Mouse (Mus musculus) left cerebral cortex, adult 2 months (tissue): ENCODE measurements around the gene Actl6a. TPM values are rescaled to one million over a fixed set of nuclear protein-coding genes. Genes with fewer than 3 reads are reported as not detected.
A peak's percentile ranks its signal among the peaks of the same experiment; 100 is the strongest.
"Not testable (repeated sequence)": the region's sequence is repeated elsewhere in the genome, so short reads cannot be mapped to it uniquely, and the experiment has no call there.

ENCODE experiments used
- DNase-seq, 2 experiments: peaks; one replicate each; pipeline ENCODE4 v3.0.0; 2021 to 2022; ENCODE audit warnings: low spot score in 2 of 2, mixed read lengths in 1 of 2; ENCODE audit errors: extremely low spot score in 1 of 2
- H3K27ac ChIP-seq: fragments of 200-600 bp; 2 replicates; pipeline ENCODE4 v1.8.1; 2022
- H3K4me3 ChIP-seq: fragments of 200-600 bp; 2 replicates; pipeline ENCODE4 v1.8.1; 2022
- CTCF ChIP-seq: fragments of 200-600 bp; IDR thresholded peaks from 2 replicates; pipeline ENCODE4 v1.8.1; 2022; ENCODE audit warnings: antibody characterized with exemption, mild to moderate bottlenecking, moderate library complexity
- intact Hi-C: fragments of 180-260 bp; cut with DNase I; formaldehyde crosslinking; loops from one replicate; pipeline ENCODE4 v1.15.1; 2025
- total RNA-seq, 2 experiments: library from RNA; stranded (reverse); gene quantifications; 2 replicates each; pipeline ENCODE4 v1.2.3; 2021

Actl6a gene
- total RNA-seq, 2 experiments from 2014 or later, result 16.7 to 17.7 TPM

DNA sequence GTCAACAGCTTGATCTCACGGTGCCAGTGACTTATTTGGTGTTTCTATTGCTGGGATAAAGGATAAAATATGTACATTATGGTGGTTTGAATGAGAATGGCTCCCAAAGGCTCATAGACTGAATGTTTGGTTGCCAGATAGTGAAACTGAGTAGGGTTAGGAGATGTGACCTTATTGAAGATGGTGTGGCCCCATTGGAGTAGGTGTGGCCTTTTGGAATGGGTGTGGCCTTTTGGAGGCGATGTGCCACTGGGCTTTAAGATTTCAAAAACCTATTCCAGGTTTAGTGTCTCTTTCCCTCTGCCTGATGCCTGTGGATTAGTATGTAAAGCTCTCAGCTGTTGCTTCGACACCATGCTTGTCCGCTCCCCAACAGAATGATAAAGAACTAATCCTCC, 10.5 kb upstream of the Actl6a start:
- TF ChIP-seq CTCF, result no peak
- no peak overlapping the region for H3K27ac ChIP-seq
- intact Hi-C loops, result loop anchor here (10.0 kb wide), 1 partner anchor 361 kb away; no protein-coding TSS in a partner anchor
- H3K4me3 ChIP-seq, result no peak overlapping the region
- DNase-seq, result no peak

DNA sequence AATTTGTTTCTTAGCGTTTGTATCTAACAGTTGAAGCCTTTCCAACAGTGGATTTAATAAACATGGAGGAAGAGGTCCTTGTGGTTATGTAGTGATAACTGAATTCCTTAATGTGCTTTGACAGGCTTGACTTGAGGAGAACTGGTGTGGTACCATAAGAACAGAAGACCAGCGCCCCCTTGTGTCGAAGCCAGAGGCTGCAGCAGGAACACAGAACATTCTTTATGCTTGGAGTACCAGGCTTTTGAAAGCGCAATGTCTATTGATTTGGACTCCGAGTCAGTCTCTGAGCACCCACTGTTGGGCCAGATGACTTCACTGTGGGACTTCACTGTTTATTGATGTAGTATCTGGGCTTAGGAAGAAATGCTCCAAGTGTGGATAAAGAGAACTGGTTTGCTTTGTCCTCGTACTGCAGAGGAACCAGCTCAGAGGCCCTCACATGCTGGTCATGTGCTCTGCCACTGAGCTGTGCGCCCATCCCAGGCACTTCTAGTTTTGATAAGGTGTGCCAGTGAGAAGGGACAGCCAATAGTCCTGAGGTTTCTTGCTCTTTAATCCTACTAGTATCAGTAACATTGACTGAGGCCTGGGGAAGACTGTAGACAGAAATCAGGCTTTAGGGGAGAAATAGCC, 7.8 kb upstream of the Actl6a start:
- TF ChIP-seq CTCF, result no peak; the same call in none of the 2 replicates
- peak; percentile 90 to 95 for DNase-seq
- Histone ChIP-seq H3K4me3 (no peak overlapping the region), H3K27ac (no peak overlapping the region)
- intact Hi-C loops, result loop anchor here (1.0 to 10.0 kb wide), 2 partner anchors 88 to 364 kb away; no protein-coding TSS in a partner anchor

DNA sequence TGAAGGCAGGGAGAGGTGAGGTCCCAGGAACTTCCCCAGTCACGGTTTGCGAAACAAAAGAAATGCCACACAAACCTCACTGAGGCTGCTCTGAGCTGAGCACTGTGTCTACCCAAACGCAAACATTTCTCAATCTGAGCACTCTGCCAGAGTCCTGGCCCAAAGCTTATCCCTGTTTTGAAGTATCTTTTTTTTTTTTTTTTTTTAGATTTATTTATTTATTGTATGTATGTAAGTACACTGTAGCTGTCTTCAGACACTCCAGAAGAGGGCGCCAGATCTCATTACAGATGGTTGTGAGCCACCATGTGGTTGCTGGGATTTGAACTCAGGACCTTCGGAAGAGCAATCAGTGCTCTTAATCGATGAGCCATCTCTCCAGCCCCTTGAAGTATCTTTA, 2.1 kb upstream of the Actl6a start:
- H3K4me3 ChIP-seq, intact Hi-C loops, H3K27ac ChIP-seq, DNase-seq: not testable (repeated sequence)

DNA sequence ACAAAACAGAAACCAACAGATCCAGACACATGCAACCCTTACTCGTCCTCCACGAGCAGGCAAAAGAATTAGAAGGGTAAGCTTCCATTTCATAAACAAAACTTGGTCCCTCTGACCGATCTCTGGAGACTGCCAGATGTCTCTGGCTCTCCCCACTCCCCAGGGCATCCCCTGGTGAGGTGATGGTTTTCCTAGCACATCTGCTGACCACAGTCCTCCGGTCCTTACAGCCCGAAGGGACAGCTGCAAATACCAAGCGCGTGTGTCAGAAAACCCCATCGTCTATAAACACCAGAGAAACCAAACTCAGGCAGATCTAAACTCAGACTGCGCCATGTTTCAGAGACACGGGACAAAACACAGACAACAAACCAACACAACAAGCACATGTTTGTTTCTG, 1.5 kb upstream of the Actl6a start:
- intact Hi-C loops, H3K4me3 ChIP-seq, H3K27ac ChIP-seq, DNase-seq: not testable (repeated sequence)

DNA sequence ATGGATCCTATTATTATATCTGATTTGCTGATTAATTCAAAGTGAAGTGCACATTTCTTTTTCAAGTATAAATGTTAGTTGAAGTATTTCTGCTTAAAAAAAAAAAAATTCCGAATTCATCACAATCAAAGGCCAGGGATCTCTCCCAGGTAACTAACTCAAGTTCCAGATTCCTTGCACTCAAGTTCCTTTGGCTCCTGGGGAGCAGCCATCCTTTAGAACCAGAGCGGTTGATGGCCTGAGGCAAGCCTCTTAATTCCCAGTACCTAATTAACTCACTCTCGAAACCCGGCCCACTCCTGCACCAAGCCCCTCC, 1.9 kb downstream of the Actl6a start:
- intact Hi-C loops, result loop anchor here (2.0 kb wide), 1 partner anchor 29 kb away; the partner anchor contains the start of genes Mrpl47 and Ndufb5
- no peak for TF ChIP-seq CTCF
- Histone ChIP-seq H3K27ac (no peak overlapping the region), H3K4me3 (peak overlapping the region; percentile 77)
- no peak for DNase-seq

DNA sequence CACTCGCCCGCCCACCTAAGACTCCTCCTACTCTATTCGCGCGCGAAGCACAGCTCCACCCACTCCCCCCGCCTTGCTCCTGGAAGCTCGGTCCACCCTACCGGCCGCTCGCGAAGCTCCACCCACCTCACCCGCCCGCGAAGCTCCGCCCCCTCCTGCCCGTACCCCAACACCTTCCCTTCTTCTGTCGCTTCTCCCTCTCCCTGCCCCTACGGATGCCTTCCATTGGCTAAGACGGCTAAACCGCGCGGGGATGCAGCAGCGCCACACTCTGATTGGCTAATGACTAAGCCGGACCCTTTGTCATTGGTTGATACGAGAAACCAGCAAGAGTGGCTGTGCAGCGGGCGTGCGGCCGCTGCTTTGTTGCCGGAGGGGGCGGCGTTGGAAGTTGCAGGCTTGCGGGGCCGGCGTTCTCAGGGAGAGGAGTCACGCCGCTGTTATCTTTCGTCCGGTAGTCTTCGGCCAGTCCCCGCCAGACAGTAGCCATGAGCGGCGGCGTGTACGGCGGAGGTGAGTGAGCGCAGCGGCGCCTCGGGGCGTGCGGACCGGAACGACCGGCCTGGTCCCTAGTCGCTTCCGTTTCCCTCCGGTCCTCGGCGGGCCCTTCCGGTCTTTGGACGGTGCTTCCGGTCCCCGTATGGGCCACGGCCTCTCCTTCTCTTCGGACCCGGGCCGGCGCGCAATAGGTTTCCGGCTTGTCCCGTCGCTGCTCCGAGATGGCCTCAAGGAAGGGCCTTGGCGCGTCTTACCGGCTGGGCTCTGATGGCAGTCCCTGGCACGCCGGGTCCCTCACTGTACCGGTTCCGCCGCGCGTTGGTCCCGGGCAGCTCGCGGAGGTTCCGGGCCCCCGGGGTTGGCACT, 2.5 kb downstream of the Actl6a start:
- peak overlapping the region; percentile 77 for H3K4me3 ChIP-seq
- peak; percentile 23 for TF ChIP-seq CTCF
- H3K27ac ChIP-seq, result peak overlapping the region; percentile 73
- intact Hi-C loops, result loop anchor here (2.0 kb wide), 1 partner anchor 28 kb away; the partner anchor contains the start of genes Mrpl47 and Ndufb5
- peak; percentile 94 to 97 for DNase-seq

DNA sequence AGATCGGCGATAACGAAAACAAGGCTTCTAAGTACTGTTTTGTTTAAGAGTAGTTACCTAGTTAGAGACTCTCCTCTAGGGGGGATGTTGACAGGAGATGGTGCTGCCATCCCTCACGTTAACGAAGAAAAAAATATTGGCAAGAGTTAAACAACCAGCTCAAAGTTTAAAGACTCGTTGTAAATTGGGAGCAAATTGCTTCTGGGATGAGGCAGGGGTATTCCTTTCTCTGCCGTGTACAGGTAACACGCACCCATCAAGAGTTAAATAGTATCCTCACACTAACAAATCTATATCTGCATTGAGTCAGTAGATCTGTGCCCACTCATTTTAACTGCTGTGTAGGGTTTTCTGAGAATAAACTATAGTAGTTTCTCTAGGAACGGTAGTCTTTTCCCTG, 3.3 kb downstream of the Actl6a start:
- no peak for DNase-seq
- intact Hi-C loops, result loop anchor here (2.0 kb wide), 1 partner anchor 27 kb away; the partner anchor contains the start of genes Mrpl47 and Ndufb5
- Histone ChIP-seq H3K27ac (peak overlapping the region; percentile 73), H3K4me3 (peak overlapping the region; percentile 77)
- no peak for TF ChIP-seq CTCF

DNA sequence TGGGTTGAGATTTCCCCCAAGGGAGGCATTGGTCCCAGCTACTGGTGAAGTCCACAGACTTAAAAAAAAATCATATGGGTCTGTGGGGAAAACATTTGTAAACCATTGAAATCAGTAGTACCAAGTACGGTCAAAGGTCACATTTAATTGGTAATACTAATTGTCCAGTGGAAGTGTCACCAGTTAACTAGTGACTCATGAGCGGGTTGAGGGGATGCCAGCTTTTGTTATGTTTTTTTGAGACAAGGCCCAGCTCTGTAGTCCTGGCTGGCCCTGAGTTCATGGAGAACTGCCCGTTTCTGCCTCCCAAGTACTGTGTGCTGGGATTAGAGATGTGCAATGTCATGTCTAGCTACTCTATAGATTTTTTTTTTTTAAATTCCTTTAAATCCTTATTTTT, 7.6 kb downstream of the Actl6a start:
- no peak for TF ChIP-seq CTCF
- DNase-seq, result no peak
- Histone ChIP-seq H3K4me3 (no peak overlapping the region), H3K27ac (no peak overlapping the region)
- intact Hi-C loops, result loop anchor here (2.0 to 10.0 kb wide), 2 partner anchors 15 to 259 kb away; no protein-coding TSS in a partner anchor

DNA sequence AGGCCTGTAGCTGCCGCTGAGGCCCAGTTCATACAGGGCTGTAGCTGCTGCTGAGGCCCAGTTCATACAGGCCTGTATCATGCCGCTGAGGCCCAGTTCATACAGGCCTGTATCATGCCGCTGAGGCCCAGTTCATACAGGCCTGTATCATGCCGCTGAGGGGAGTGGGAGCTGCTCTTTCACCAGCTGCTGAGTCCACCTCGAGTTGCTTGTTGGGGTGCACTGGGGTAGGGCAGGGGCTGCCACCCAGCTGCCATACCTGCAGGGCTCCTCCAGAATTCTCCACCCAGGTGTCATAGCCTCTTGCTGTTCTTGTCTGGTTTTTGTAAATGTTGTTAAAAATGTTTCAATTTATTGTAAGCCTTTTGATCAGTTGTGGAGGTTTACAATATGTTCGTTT, 11.3 kb downstream of the Actl6a start:
- intact Hi-C loops, result loop anchor here (10.0 kb wide), 1 partner anchor 263 kb away; no protein-coding TSS in a partner anchor
- H3K4me3 ChIP-seq, H3K27ac ChIP-seq, DNase-seq: not testable (repeated sequence)

DNA sequence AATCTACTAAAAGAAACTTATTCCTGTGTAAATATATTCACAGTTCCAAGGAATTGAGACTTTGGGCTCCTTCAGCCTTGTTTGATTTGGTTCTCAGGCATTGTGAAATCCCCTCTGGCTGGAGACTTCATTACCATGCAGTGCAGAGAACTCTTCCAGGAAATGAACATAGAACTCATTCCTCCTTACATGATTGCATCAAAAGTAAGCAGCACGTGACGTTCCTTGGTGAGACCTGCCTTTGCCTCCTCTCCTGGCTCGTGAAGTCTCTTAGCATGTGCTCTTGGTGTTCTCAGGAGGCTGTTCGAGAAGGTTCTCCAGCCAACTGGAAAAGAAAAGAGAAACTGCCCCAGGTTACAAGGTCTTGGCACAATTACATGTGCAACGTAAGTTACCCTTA, 12.2 kb downstream of the Actl6a start:
- DNase-seq, result no peak
- intact Hi-C loops, result loop anchor here (10.0 kb wide), 1 partner anchor 263 kb away; no protein-coding TSS in a partner anchor
- Histone ChIP-seq H3K4me3 (no peak overlapping the region), H3K27ac (no peak overlapping the region)
- no peak for TF ChIP-seq CTCF

DNA sequence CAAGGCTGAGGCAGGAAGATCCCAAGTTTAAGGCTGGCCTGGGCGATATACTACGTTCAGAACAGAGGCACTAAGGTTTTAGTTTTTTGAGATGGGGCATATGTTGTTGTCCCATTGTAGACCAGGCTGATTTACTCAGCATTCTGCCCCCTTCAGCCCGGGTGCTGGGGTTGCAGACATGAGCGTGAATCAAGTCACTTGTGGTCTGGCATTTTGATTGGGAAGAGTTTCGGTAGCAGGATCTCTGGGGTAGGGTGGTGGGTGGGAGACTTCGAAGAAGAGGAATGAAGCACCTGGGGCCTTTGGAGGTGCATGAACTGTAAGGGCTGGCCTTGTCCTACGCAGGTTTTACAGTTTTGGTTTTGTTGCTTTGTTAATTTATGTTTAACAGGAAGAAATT, 18.1 kb downstream of the Actl6a start:
- no peak overlapping the region for H3K27ac ChIP-seq
- TF ChIP-seq CTCF, result no peak
- DNase-seq, result no peak
- intact Hi-C loops, result no loop called here
- H3K4me3 ChIP-seq, result no peak overlapping the region

DNA sequence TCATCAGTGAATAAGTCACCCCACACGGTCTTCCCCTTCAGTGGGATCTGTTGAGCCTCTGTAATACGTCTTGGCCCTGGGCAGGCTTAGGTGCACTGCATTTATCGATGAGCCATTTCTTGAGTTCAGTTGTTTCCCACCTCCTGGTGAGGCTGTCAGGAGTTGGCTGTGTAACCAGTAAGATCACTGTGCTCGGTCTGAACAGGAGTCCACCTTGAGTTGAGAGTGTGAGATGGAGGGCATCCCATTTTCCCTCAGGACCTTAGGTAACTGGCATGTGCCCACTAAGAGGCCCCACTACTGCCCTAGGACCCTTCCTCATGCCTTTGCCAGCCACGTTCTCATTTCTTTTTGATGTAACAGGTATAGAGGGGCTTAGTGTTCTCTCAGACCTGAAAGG, 19.9 kb downstream of the Actl6a start:
- intact Hi-C loops, result no loop called here
- H3K4me3 ChIP-seq, result no peak overlapping the region
- no peak for DNase-seq
- no peak for TF ChIP-seq CTCF
- H3K27ac ChIP-seq, result no peak overlapping the region
